Mouse (Mus musculus): ENCODE results near the gene Sgk1. TPM values are rescaled to one million over a fixed set of nuclear protein-coding genes. Genes with fewer than 3 reads are reported as not detected.

Sgk1 gene
- polyA plus RNA-seq, 1 experiment, result 40.4 TPM

DNA sequence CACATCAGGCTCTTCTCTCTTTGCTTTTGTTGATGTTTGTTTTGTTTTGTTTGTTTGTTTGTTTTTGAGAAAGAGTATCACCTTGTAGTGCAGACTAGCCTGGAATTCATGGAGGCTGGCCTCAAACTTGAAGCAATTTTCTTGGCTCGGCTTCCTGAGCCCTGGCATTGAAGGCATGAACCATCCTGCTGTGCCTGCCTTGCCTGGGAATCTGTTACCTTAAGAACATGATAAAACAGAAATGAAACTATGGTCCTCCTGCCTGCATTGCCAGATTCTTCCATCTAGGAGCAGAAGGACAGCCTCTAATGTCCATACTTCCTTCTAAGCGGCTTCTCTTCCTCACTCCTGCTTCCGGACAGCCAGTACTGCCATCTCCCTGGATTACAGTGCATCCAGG is 17.4 kb downstream of the Sgk1 start:
- 13% methylated on average over 3 of the region's 3 CpGs for WGBS
- peaks cover 12% of the 10 kb centered on the region for H3K4me1 ChIP-seq (ENCODE audit: control insufficient read depth, insufficient read depth, low read length)
- no peaks in the 10 kb centered on the region for H3K27me3 ChIP-seq (ENCODE audit: control insufficient read depth, insufficient read depth, low read length)
- TF ChIP-seq POLR2A (IDR thresholded peaks at IDR 0.05; ENCODE audit: borderline replicate concordance, insufficient read depth, low read length) (no peak), CTCF (IDR thresholded peaks at IDR 0.05; ENCODE audit: borderline replicate concordance, insufficient read depth, low read depth, low read length) (no peak)
- no peak overlapping the region for H3K4me3 ChIP-seq (replicated peaks; ENCODE audit: insufficient read depth, low read depth, low read length)
- DNase-seq, result peak; percentile 78 to 81
- H3K27ac ChIP-seq (ENCODE audit: insufficient read depth, low read length), result peak overlapping the region; percentile 63; the same call in 1 of the 2 replicates

GRCm38 (mm10) chr10:21902152-21903140 is 20.5 kb downstream of the Sgk1 start:
- WGBS, result 84% methylated on average over 10 of the region's 10 CpGs
- Histone ChIP-seq H3K4me3 (replicated peaks; ENCODE audit: insufficient read depth, low read depth, low read length) (no peak overlapping the region), H3K4me1 (ENCODE audit: control insufficient read depth, insufficient read depth, low read length) (peaks cover 14% of the 10 kb centered on the region), H3K27ac (ENCODE audit: insufficient read depth, low read length) (no peak overlapping the region), H3K27me3 (ENCODE audit: control insufficient read depth, insufficient read depth, low read length) (no peaks in the 10 kb centered on the region)
- TF ChIP-seq POLR2A (IDR thresholded peaks at IDR 0.05; ENCODE audit: borderline replicate concordance, insufficient read depth, low read length), result no peak
- no peak for TF ChIP-seq CTCF (IDR thresholded peaks at IDR 0.05; ENCODE audit: borderline replicate concordance, insufficient read depth, low read depth, low read length)
- DNase-seq, result no peak

GRCm38 (mm10) chr10:21904151-21904550 is 22.2 kb downstream of the Sgk1 start:
- H3K4me1 ChIP-seq (ENCODE audit: control insufficient read depth, insufficient read depth, low read length), result peaks cover 16% of the 10 kb centered on the region
- 78% methylated on average over 2 of the region's 2 CpGs for WGBS
- no peak overlapping the region for H3K27ac ChIP-seq (ENCODE audit: insufficient read depth, low read length)

DNA sequence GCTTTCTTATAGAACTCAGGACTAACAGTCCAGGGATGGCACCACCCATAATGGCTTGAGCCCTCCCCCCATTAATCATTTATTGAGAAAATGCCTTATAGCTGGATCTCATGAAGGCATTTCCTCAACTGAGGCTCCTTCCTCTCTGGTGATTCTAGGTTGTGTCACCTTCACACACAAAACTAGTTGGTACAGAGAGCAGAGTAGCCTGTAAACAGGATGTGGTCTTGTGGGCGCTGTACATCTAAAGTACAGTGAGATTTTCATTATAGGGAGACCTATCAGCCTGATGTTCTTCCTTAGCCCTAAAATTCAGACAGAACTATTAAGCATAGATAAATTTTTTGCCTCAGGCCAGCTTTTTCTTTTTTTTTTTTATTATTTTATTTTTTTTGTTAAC is 23.6 kb downstream of the Sgk1 start:
- no peak for DNase-seq
- WGBS, result 94% methylated on average over 1 of the region's 1 CpGs
- H3K27ac ChIP-seq (ENCODE audit: insufficient read depth, low read length), result no peak overlapping the region
- no peak for TF ChIP-seq CTCF (IDR thresholded peaks at IDR 0.05; ENCODE audit: borderline replicate concordance, insufficient read depth, low read depth, low read length)
- H3K4me1 ChIP-seq (ENCODE audit: control insufficient read depth, insufficient read depth, low read length), result peaks cover 10% of the 10 kb centered on the region
- H3K4me3 ChIP-seq (replicated peaks; ENCODE audit: insufficient read depth, low read depth, low read length), result no peak overlapping the region
- H3K27me3 ChIP-seq (ENCODE audit: control insufficient read depth, insufficient read depth, low read length), result no peaks in the 10 kb centered on the region

More at GRCm38 (mm10) chr10:21904151-21904550, 22.2 kb downstream of the Sgk1 start:
- Histone ChIP-seq H3K4me3 (replicated peaks; ENCODE audit: insufficient read depth, low read depth, low read length) (no peak overlapping the region), H3K27me3 (ENCODE audit: control insufficient read depth, insufficient read depth, low read length) (no peaks in the 10 kb centered on the region)
- TF ChIP-seq CTCF (IDR thresholded peaks at IDR 0.05; ENCODE audit: borderline replicate concordance, insufficient read depth, low read depth, low read length) (no peak), POLR2A (IDR thresholded peaks at IDR 0.05; ENCODE audit: borderline replicate concordance, insufficient read depth, low read length) (no peak)
- no peak for DNase-seq

GRCm38 (mm10) chr10:21906894-21907446 is 25.0 kb downstream of the Sgk1 start:
- Histone ChIP-seq H3K27me3 (ENCODE audit: control insufficient read depth, insufficient read depth, low read length) (no peaks in the 10 kb centered on the region), H3K4me1 (ENCODE audit: control insufficient read depth, insufficient read depth, low read length) (peaks cover 10% of the 10 kb centered on the region), H3K27ac (ENCODE audit: insufficient read depth, low read length) (no peak overlapping the region), H3K4me3 (replicated peaks; ENCODE audit: insufficient read depth, low read depth, low read length) (no peak overlapping the region)
- no peak for TF ChIP-seq CTCF (IDR thresholded peaks at IDR 0.05; ENCODE audit: borderline replicate concordance, insufficient read depth, low read depth, low read length)
- DNase-seq, result no peak
- 24% methylated on average over 5 of the region's 5 CpGs for WGBS

- no peaks in the 10 kb centered on the region for H3K27me3 ChIP-seq (ENCODE audit: control insufficient read depth, insufficient read depth, low read length)
- 66% methylated on average over 3 of the region's 3 CpGs for WGBS
- H3K4me3 ChIP-seq (replicated peaks; ENCODE audit: insufficient read depth, low read depth, low read length), result no peak overlapping the region
- H3K27ac ChIP-seq (ENCODE audit: insufficient read depth, low read length), result no peak overlapping the region
- DNase-seq, result no peak
- peaks cover 12% of the 10 kb centered on the region for H3K4me1 ChIP-seq (ENCODE audit: control insufficient read depth, insufficient read depth, low read length)
- TF ChIP-seq POLR2A (IDR thresholded peaks at IDR 0.05; ENCODE audit: borderline replicate concordance, insufficient read depth, low read length), result no peak
- TF ChIP-seq CTCF (IDR thresholded peaks at IDR 0.05; ENCODE audit: borderline replicate concordance, insufficient read depth, low read depth, low read length), result no peak
Measured at GRCm38 (mm10) chr10:21907784-21908183, 25.8 kb downstream of the Sgk1 start.

DNA sequence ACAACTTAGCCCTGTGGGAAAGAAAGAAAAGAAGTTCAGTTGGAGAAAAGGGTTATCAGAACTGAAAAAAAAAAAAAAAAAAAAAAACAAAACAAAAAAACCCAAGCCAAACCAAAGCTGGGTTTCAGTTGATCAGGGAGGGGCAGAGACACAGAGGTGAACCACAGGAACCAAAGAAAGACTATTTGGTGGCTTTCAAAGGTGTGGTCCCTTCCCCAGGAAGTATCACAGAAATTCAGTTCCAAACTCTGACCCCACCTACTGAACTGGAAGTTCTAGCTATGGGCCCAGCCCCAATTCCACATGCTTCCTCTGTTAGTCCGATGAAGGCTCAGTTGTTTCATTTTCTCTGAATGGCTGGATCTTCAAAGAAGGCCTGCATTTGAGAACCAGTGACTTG is 26.7 kb downstream of the Sgk1 start:
- Histone ChIP-seq H3K27me3 (ENCODE audit: control insufficient read depth, insufficient read depth, low read length) (no peaks in the 10 kb centered on the region), H3K27ac (ENCODE audit: insufficient read depth, low read length) (no peak overlapping the region), H3K4me3 (replicated peaks; ENCODE audit: insufficient read depth, low read depth, low read length) (no peak overlapping the region), H3K4me1 (ENCODE audit: control insufficient read depth, insufficient read depth, low read length) (peaks cover 19% of the 10 kb centered on the region)
- TF ChIP-seq CTCF (IDR thresholded peaks at IDR 0.05; ENCODE audit: borderline replicate concordance, insufficient read depth, low read depth, low read length), result no peak
- TF ChIP-seq POLR2A (IDR thresholded peaks at IDR 0.05; ENCODE audit: borderline replicate concordance, insufficient read depth, low read length), result no peak
- 86% methylated on average over 1 of the region's 1 CpGs for WGBS
- no peak for DNase-seq

- TF ChIP-seq POLR2A (IDR thresholded peaks at IDR 0.05; ENCODE audit: borderline replicate concordance, insufficient read depth, low read length) (no peak), CTCF (IDR thresholded peaks at IDR 0.05; ENCODE audit: borderline replicate concordance, insufficient read depth, low read depth, low read length) (no peak)
- 89% methylated on average over 9 of the region's 9 CpGs for WGBS
- H3K4me3 ChIP-seq (replicated peaks; ENCODE audit: insufficient read depth, low read depth, low read length), result no peak overlapping the region
- no peak for DNase-seq
- H3K27ac ChIP-seq (ENCODE audit: insufficient read depth, low read length), result no peak overlapping the region
- peaks cover 22% of the 10 kb centered on the region for H3K4me1 ChIP-seq (ENCODE audit: control insufficient read depth, insufficient read depth, low read length)
- H3K27me3 ChIP-seq (ENCODE audit: control insufficient read depth, insufficient read depth, low read length), result no peaks in the 10 kb centered on the region
Measured at GRCm38 (mm10) chr10:21910334-21910733, 28.4 kb downstream of the Sgk1 start.
